Mouse (Mus musculus) neural tube, embryonic 15.5 days (tissue): Measurements from ENCODE around the gene Vcpkmt. TPM values are rescaled to one million over a fixed set of nuclear protein-coding genes. Genes with fewer than 3 reads are reported as not detected.
"Not testable (repeated sequence)": the region's sequence is repeated elsewhere in the genome, so short reads cannot be mapped to it uniquely, and the experiment has no call there.

Experiments used
- ATAC-seq: fragments of 200-750 bp; cut with Nextera tagmentation; 2 replicates; pipeline ENCODE4 v1.8.0; 2017; ENCODE audit warnings: mild to moderate bottlenecking, moderate TSS enrichment, moderate library complexity; ENCODE audit not compliant: low FRiP score
- H3K27ac ChIP-seq: fragments of 300-500 bp; sonication (generic); replicated peaks from 2 replicates; pipeline ENCODE4 v1.5.1; 2015; ENCODE audit warnings: mild to moderate bottlenecking, inconsistent platforms
- H3K27me3 ChIP-seq: fragments of 300-500 bp; sonication (generic); replicated peaks from 2 replicates; pipeline ENCODE4 v1.6.1; 2015; ENCODE audit warnings: inconsistent platforms
- H3K36me3 ChIP-seq: fragments of 300-500 bp; sonication (generic); 2 replicates; pipeline ENCODE4 v1.6.1; 2015; ENCODE audit warnings: inconsistent platforms
- H3K4me1 ChIP-seq: fragments of 300-500 bp; sonication (generic); 2 replicates; pipeline ENCODE4 v1.6.1; 2015; ENCODE audit warnings: inconsistent platforms
- H3K4me2 ChIP-seq: fragments of 300-500 bp; sonication (generic); 2 replicates; pipeline ENCODE4 v1.6.1; 2015; ENCODE audit warnings: inconsistent platforms, mild to moderate bottlenecking, moderate library complexity
- H3K4me3 ChIP-seq: fragments of 300-500 bp; sonication (generic); replicated peaks from 2 replicates; pipeline ENCODE4 v1.5.1; 2015; ENCODE audit warnings: mild to moderate bottlenecking, inconsistent platforms
- H3K9ac ChIP-seq: fragments of 300-500 bp; sonication (generic); replicated peaks from 2 replicates; pipeline ENCODE4 v1.6.1; 2015; ENCODE audit warnings: mild to moderate bottlenecking, inconsistent platforms
- H3K9me3 ChIP-seq: fragments of 300-500 bp; sonication (generic); replicated peaks from 2 replicates; pipeline ENCODE4 v1.6.1; 2016; ENCODE audit warnings: inconsistent platforms
- WGBS: fragments of 180-500 bp; shearing (Covaris S2); methylation state at CpG from one replicate; pipeline ENCODE4 v1.1.7; 2015; ENCODE audit warnings: mixed read lengths; 5-methylcytosine and 5-hydroxymethylcytosine counted together
- polyA plus RNA-seq: library from polyadenylated mRNA; unstranded; fragments of >200 nt; fragmentation: Nextera tagmentation; extraction: Ambion mirVana; gene quantifications from 2 replicates; pipeline ENCODE4 v1.2.1, GENCODE M21; 2015

Vcpkmt gene
- polyA plus RNA-seq, 1 experiment from 2014 or later = 30.5 TPM

DNA sequence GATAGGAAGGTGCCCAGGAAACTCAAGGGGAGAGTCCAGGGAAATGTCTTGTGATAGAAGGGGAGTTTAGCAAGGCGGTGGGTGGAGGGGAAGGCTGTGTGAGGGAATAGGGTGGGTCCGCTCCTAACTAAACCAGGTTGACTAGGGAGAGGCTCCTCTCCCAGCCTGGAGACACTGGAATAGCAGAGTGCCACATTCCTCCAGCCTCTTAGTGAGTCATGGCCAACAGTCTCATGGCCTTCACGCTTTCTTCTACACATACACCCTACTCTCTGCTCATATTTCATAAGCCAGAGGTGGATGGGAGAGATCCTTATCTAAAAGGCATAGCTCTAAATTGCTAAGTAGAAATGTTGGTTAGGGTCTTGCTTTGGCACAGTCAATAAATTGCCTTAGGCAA lies 12.9 kb downstream of the Vcpkmt start:
- 99% methylated on average over 3 of the region's 3 CpGs for WGBS
- H3K4me2 ChIP-seq = no peak overlapping the region
- H3K36me3 ChIP-seq = no peaks in the 10 kb centered on the region
- H3K4me1 ChIP-seq = peaks cover 9% of the 10 kb centered on the region; the same call in 1 of the 2 replicates
- H3K9ac ChIP-seq = no peak overlapping the region
- H3K27me3 ChIP-seq = no peaks in the 10 kb centered on the region
- H3K9me3 ChIP-seq = no peaks in the 10 kb centered on the region
- no peak overlapping the region for H3K4me3 ChIP-seq
- no peak for ATAC-seq
- H3K27ac ChIP-seq = no peak overlapping the region

DNA sequence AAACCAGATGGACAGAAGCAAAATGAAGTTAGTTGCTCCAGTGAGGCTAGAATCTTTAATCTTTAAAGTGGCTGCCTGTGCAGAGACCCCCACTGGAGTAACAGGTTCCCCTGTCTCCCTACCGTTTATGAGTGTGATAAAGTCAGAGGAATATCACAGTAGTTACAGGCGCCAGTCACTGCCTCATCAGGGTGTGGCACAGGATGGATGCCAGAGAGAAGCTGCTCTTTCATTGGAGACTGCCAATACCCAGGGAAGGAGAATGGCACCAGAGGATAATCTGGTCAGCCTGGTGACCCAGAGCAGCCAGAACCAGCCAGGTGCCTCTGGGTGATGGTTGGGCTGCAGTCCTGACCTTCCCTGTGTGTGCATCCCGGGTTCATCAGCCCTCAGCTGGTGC lies 14.6 kb downstream of the Vcpkmt start:
- WGBS = 68% methylated on average over 3 of the region's 3 CpGs
- no peak overlapping the region for H3K9ac ChIP-seq
- no peak overlapping the region for H3K4me3 ChIP-seq
- H3K4me1 ChIP-seq = no peaks in the 10 kb centered on the region
- no peak overlapping the region for H3K4me2 ChIP-seq
- no peaks in the 10 kb centered on the region for H3K36me3 ChIP-seq
- H3K9me3 ChIP-seq = no peaks in the 10 kb centered on the region
- no peak for ATAC-seq
- no peak overlapping the region for H3K27ac ChIP-seq
- no peaks in the 10 kb centered on the region for H3K27me3 ChIP-seq

DNA sequence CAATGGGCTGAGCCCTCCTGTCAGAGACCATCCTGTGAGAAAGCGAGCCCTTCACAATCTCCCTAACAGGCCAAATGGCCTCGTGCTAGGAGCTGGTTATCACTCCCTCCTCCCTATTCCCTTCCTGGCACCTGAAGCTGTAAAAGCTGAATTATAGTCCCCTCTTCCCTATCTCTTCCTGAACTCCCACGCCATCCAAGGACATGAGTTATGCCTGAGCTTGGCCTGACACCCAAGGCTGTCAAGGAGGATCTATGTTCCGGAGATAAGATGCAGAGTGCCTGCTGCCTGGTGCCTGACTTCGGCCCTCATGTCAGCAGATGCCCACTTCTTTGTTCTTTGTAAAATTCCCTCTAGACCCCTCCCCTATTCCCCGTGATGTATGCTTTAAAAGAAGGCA lies 21.8 kb downstream of the Vcpkmt start:
- WGBS = 84% methylated on average over 6 of the region's 6 CpGs
- H3K36me3 ChIP-seq, H3K9me3 ChIP-seq, H3K4me1 ChIP-seq, H3K4me3 ChIP-seq, H3K4me2 ChIP-seq, H3K27me3 ChIP-seq, H3K9ac ChIP-seq, H3K27ac ChIP-seq, ATAC-seq: not testable (repeated sequence)

DNA sequence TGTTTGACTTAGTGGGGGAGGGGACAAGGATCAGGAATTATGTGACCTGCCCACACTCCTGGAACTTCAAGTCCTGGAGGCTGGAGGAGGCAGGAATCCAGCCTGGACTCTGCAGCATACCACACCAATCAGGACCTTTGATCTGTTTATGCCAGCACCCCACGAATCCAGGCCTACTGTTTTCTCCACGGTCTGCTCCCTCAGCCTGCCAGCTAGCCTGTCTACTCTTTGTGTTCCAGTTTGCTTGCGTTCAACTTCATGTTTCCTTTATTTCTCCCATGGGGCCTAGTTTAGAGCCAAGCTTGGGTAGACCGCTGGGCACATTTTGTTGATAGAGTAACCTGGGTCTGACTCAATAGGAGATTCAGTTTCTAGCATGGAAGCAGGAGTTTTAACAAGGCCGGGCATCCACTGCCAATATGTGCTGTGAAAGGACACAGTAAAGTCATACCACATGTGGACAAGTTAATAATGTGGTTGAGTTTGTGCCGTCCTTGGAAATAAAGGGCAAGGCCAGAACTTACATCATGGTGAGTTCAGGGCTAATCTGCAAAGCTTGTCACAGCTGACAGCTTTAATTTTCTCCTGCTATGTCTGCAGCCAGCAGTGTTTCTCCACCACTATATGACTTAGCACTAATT lies 26.5 kb downstream of the Vcpkmt start:
- Histone ChIP-seq H3K4me3 (no peak overlapping the region), H3K36me3 (no peaks in the 10 kb centered on the region), H3K4me1 (no peaks in the 10 kb centered on the region), H3K27ac (peak overlapping the region; percentile 52; the same call in 1 of the 2 replicates), H3K4me2 (no peak overlapping the region), H3K9me3 (no peaks in the 10 kb centered on the region), H3K9ac (no peak overlapping the region), H3K27me3 (no peaks in the 10 kb centered on the region)
- 53% methylated on average over 6 of the region's 6 CpGs for WGBS
- no peak; the same call in 1 of the 2 replicates for ATAC-seq

DNA sequence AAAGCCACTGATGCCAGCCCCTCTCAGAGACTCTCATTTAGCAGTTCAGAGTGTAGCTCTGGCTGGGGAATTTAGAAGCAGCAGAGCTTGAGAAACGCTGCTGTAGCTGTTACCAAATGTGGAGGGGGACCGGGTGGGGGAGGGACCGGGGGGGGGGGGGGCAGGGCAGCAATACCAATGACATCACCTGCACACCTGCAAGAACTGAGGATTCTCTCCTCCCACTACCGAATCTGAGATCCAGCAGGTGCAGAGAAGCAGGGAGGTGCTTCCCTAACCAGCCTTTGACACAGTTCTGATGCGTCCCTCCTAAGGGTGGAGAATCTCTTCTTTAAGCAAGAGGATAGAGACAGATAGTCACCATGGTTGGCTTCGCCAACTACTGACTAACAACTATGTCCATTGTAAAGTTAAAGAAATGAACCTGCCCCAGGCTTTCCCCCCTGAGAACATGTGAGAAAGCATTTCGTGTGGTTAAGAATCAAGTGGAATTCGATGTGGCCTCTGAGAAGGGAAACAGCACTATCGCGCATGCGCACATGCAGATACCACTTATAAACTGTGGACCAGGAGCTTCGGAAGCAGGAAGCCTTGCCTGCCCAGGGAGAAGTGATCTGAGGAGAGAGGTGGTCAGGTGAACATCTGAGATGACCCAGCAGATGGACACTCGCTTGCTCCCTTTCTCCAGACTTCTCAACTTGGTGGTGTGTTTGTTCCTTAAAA lies 37.2 kb downstream of the Vcpkmt start:
- WGBS = 84% methylated on average over 12 of the region's 13 CpGs

DNA sequence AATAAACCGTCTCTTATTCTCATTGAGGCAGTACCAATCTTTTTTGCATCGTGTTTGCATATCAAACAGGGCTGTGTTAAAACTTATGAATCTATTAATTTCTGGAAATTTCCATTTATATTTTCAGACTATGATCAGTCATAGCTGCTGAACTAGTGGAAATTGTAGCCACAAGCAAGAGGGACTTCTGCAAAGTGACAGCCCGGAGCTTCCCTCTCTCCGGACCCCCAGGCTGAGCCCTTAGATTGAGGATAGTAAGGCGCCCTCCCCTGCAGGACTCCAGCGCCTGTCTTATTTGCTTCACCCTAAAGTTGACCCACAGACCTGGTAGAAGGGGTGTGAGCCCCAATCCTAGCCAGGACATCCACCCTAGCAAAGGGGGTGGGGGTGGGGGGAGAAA lies 37.8 kb downstream of the Vcpkmt start:
- Histone ChIP-seq H3K4me3 (no peak overlapping the region), H3K27ac (no peak overlapping the region), H3K9ac (no peak overlapping the region), H3K4me1 (peaks cover 5% of the 10 kb centered on the region; the same call in 1 of the 2 replicates), H3K27me3 (no peaks in the 10 kb centered on the region), H3K4me2 (no peak overlapping the region), H3K9me3 (no peaks in the 10 kb centered on the region), H3K36me3 (no peaks in the 10 kb centered on the region)
- WGBS = 87% methylated on average over 6 of the region's 6 CpGs
- no peak for ATAC-seq

More for the DNA sequence above, 37.2 kb downstream of the Vcpkmt start:
- no peak for ATAC-seq
- no peaks in the 10 kb centered on the region for H3K36me3 ChIP-seq
- no peak overlapping the region for H3K9ac ChIP-seq
- H3K27me3 ChIP-seq = no peaks in the 10 kb centered on the region
- H3K4me3 ChIP-seq = no peak overlapping the region
- no peak overlapping the region for H3K27ac ChIP-seq
- no peaks in the 10 kb centered on the region for H3K9me3 ChIP-seq
- no peak overlapping the region for H3K4me2 ChIP-seq
- H3K4me1 ChIP-seq = peaks cover 4% of the 10 kb centered on the region; the same call in 1 of the 2 replicates

DNA sequence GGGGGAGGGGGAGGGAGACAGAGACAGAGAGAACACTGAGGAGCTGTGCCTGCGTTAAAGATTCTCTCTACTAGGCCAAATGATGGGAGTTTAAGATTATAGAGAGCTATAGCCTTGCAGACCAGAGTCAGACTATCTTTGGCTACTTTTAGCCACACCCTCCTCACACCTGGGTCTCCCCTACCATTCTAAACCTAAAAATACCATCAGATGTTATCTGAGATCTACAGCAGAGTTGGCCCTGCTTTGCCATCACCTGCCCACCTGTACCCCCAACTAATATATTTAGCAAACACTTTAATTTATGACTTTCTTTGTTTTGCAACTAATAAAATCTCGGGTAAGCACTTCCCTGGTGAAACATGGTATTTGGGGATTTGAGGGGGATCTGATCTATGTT lies 38.3 kb downstream of the Vcpkmt start:
- whole genome bisulfite sequencing = 41% methylated on average over 2 of the region's 2 CpGs

DNA sequence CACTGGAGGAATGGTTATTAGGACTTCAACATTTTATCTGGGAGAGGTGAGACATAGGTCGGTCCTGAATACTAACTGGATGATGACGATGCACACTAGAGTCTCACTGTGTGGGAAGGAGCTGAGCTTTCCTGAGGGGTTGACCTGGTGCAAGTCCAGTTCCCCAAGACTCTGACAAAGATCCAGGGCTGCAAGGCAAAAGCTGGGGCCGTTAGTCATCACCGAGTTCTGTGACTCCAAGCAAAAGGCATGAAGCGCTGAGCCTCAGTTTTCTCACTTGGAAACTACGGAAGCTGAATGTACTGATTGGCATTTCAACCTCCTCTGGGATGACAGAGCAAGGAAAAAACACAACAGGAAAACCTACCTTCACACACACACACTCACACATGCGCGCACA lies 40.5 kb downstream of the Vcpkmt start:
- H3K27ac ChIP-seq = no peak overlapping the region
- 93% methylated on average over 8 of the region's 8 CpGs for WGBS

More for the DNA sequence above, 38.3 kb downstream of the Vcpkmt start:
- Histone ChIP-seq H3K4me2 (no peak overlapping the region), H3K9ac (no peak overlapping the region), H3K4me1 (peaks cover 6% of the 10 kb centered on the region; the same call in 1 of the 2 replicates), H3K36me3 (no peaks in the 10 kb centered on the region), H3K27ac (no peak overlapping the region), H3K27me3 (no peaks in the 10 kb centered on the region), H3K9me3 (no peaks in the 10 kb centered on the region), H3K4me3 (no peak overlapping the region)
- ATAC-seq = no peak

DNA sequence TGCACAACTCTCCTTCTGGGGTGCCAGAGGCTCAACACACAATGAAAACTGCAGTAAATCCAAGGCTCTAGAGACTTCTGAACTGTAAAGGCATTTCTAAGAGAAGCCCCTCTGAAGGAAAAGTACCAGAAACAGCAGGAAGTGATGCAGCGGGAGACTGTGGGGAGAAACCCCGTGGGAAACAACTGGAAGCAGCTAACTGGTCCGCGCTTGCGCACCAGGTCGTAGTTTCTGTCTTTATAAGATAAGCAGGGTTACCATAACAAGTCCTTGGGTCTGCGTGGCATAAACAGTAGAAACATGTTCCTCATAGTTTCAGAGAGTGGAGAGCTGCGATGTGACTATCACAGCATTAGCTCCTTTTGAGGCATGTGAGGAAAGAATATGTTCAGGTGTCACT lies 41.2 kb downstream of the Vcpkmt start:
- no peak overlapping the region for H3K4me2 ChIP-seq
- WGBS = 71% methylated on average over 8 of the region's 8 CpGs
- no peaks in the 10 kb centered on the region for H3K9me3 ChIP-seq
- H3K27ac ChIP-seq = no peak overlapping the region
- peaks cover 35% of the 10 kb centered on the region for H3K4me1 ChIP-seq
- no peaks in the 10 kb centered on the region for H3K36me3 ChIP-seq
- no peaks in the 10 kb centered on the region for H3K27me3 ChIP-seq
- no peak overlapping the region for H3K4me3 ChIP-seq
- no peak overlapping the region for H3K9ac ChIP-seq
- ATAC-seq = no peak

More for the DNA sequence above, 40.5 kb downstream of the Vcpkmt start:
- Histone ChIP-seq H3K4me3 (no peak overlapping the region), H3K27me3 (no peaks in the 10 kb centered on the region), H3K4me2 (no peak overlapping the region), H3K9ac (no peak overlapping the region), H3K9me3 (no peaks in the 10 kb centered on the region), H3K4me1 (peaks cover 28% of the 10 kb centered on the region), H3K36me3 (no peaks in the 10 kb centered on the region)
- no peak for ATAC-seq

DNA sequence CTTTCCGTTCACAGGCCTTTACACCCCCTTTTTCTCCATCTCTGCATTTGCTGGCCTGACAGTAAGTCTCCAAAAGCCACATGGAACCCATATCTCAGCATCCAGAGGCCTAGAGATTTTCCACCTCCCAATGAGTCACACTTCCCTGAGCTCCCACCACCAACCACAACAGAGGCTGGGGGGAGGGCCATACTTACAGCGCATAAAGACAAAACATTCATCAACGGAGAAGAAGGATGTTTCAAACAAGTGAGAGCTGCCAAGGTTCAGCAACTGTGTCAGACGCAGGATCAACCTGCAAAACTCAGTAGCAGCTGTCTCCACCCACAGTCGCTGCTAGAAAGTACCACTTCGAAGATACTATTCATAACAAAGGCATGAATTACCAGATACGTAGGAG lies 43.5 kb downstream of the Vcpkmt start:
- H3K27me3 ChIP-seq = no peaks in the 10 kb centered on the region
- no peak overlapping the region for H3K4me3 ChIP-seq
- WGBS = 71% methylated on average over 7 of the region's 7 CpGs
- no peak for ATAC-seq
- no peak overlapping the region for H3K9ac ChIP-seq
- peak overlapping the region; percentile 78; the same call in 1 of the 2 replicates for H3K27ac ChIP-seq
- H3K36me3 ChIP-seq = no peaks in the 10 kb centered on the region
- H3K4me2 ChIP-seq = no peak overlapping the region
- H3K4me1 ChIP-seq = peaks cover 37% of the 10 kb centered on the region
- no peaks in the 10 kb centered on the region for H3K9me3 ChIP-seq

DNA sequence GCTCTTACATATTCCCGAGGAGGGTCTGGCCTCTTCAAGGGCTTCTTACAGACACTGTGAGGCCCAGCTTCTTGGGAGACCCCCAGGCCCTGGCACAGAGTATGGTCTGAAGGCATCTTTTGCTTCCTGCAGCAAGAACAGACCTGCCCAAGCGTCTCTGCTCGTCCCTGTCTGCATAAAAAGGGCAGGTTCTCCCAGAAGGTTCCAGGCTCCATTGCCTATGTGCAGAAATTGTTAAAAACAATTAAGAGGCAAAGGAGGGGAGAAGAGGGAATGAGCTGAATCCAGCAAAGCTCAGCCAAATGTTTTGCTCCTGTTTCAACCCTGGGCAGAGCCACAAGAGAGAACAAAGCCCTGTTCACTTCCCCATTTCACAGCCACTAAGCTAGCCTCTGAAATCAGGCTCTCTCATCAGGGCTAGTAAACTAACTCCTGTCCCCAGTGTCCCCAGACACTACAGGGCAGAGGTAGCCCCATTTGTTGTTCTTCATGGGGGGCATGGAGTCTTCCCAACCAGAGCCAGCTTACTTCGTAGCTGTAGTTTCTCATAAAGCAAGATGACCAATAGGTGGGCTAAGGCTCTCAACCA lies 44.4 kb downstream of the Vcpkmt start:
- Histone ChIP-seq H3K4me3 (no peak overlapping the region), H3K36me3 (no peaks in the 10 kb centered on the region), H3K9ac (no peak overlapping the region), H3K27ac (peak overlapping the region; percentile 78), H3K4me2 (no peak overlapping the region), H3K9me3 (no peaks in the 10 kb centered on the region), H3K4me1 (peaks cover 37% of the 10 kb centered on the region), H3K27me3 (no peaks in the 10 kb centered on the region)
- 66% methylated on average over 4 of the region's 4 CpGs for WGBS
- no peak for ATAC-seq
